Mouse (Mus musculus): ENCODE data around the gene Fbxo47. TPM values are rescaled to one million over a fixed set of nuclear protein-coding genes. Genes with fewer than 3 reads are reported as not detected.
"Not testable (repeated sequence)": the region's sequence is repeated elsewhere in the genome, so short reads cannot be mapped to it uniquely, and the experiment has no call there.

Fbxo47 gene
- polyA plus RNA-seq, 1 experiment from 2014 or later = 0.65 TPM

DNA sequence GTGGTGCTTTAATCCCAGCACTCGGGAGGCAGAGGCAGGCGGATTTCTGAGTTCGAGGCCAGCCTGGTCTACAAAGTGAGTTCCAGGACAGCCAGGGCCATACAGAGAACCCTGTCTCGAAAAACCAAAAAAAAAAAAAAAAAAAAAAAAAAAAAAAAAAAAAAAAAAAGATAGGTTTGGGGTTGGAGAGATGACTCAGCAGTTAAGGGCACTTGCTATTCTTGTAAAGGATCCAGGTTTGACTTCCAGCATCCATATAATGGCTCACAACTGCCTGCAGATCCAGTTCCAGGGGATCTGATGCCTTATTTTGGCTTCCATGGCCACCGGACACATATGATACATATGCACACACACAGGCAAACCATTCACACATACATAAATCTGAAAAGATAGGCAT, 11.6 kb downstream of the Fbxo47 start:
- H3K27me3 ChIP-seq (replicated peaks) = not testable (repeated sequence)
- whole genome bisulfite sequencing = 91% methylated on average over 5 of the region's 5 CpGs

DNA sequence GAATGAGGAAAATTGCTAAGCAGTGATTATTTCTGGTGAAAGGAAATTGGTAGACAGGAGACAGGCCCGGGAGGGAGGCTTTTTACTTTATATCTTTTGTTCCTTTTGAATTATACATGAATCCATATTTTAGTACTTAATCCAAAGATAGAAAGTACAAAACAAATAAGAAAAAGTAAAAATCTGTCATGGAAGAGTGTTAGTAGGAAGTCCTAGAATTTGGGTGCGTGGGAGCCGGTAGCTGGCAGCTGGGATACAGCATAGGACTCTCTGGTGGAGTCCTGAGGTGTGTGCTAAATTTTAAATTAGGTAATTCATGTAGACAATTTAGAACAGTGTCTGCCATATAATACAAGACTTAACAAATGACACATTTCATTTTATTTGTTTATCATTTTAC, 16.4 kb downstream of the Fbxo47 start:
- H3K36me3 ChIP-seq = no peaks in the 10 kb centered on the region
- no peaks in the 10 kb centered on the region for H3K27me3 ChIP-seq (replicated peaks)
- ATAC-seq = no peak
- H3K4me3 ChIP-seq (replicated peaks) = no peak overlapping the region
- no peak overlapping the region for H3K9ac ChIP-seq
- 84% methylated on average over 3 of the region's 3 CpGs for WGBS
- no peaks in the 10 kb centered on the region for H3K4me1 ChIP-seq (replicated peaks)
- no peak overlapping the region for H3K4me2 ChIP-seq (replicated peaks)
- H3K9me3 ChIP-seq = no peaks in the 10 kb centered on the region
- H3K27ac ChIP-seq = no peak overlapping the region

More for the DNA sequence above, 11.6 kb downstream of the Fbxo47 start:
- H3K36me3 ChIP-seq; H3K4me3 ChIP-seq (replicated peaks); H3K4me1 ChIP-seq (replicated peaks); H3K9ac ChIP-seq; H3K27ac ChIP-seq; H3K9me3 ChIP-seq; H3K4me2 ChIP-seq (replicated peaks); ATAC-seq: not testable (repeated sequence)

DNA sequence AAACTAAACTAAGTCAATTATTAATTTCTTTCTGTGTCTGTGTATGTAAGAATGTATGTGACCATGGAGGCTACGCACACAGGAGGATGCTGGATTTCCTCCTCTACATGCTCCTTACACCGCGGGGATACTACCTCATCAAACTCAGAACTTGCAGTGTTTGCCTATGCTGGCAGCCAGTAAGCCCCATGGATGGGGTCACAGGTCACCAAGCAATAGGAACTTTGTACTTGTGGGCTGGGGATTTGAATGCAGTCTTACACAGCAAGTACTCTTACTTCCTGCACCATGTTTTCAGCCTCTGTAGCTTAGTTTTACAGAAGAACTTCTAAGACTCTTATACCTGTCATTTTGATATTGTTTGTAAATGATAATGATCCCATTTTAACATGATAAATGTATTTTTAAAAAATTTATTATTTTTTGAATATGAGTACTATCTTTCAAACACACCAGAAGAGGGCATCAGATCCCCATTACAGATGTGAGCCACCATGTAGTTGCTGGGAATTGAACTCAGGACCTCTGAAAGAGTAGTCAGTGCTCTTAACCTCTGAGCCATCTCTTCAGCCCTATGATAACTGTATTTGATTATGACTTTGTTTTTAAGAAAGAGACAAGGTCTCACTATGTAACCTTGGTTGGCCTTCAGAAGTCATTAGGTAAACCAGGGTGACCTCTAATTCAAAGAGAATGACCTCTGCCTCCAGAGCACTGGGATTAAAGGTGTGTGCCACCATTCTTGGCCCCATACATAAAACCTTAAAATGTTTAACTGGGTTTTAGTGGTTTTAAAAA, 17.7 kb downstream of the Fbxo47 start:
- H3K27me3 ChIP-seq (replicated peaks) = no peaks in the 10 kb centered on the region
- no peaks in the 10 kb centered on the region for H3K36me3 ChIP-seq
- 0 out of 2 replicates have a peak, but pooled peaks have one; percentile 39 for ATAC-seq
- H3K4me1 ChIP-seq (replicated peaks) = no peaks in the 10 kb centered on the region
- 77% methylated on average over 3 of the region's 3 CpGs for WGBS
- H3K4me3 ChIP-seq (replicated peaks) = no peak overlapping the region
- no peak overlapping the region for H3K9ac ChIP-seq
- no peaks in the 10 kb centered on the region for H3K9me3 ChIP-seq
- H3K27ac ChIP-seq = no peak overlapping the region
- H3K4me2 ChIP-seq (replicated peaks) = no peak overlapping the region

DNA sequence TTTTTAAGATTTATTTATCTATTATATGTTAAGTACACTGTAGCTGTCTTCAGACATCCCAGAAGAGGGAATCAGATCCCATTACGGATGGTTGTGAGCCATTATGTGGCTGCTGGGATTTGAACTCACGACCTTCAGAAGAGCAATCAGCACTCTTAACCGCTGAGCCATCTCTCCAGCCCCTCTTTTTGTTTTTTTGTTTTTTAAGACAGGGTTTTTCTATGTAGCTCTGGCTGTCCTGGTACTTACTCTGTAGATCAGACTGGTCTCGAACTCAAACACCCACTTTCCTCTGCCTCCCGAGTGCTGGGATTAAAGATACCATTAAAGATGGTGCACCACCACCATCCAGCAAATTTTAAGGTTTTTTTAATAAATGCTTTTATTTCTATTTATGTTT, 18.5 kb downstream of the Fbxo47 start:
- ATAC-seq = no peak
- H3K27ac ChIP-seq = no peak overlapping the region
- 87% methylated on average over 5 of the region's 5 CpGs for WGBS
- H3K9ac ChIP-seq = no peak overlapping the region
- H3K4me1 ChIP-seq (replicated peaks) = no peaks in the 10 kb centered on the region
- H3K4me2 ChIP-seq (replicated peaks) = no peak overlapping the region
- no peaks in the 10 kb centered on the region for H3K9me3 ChIP-seq
- no peak overlapping the region for H3K4me3 ChIP-seq (replicated peaks)
- no peaks in the 10 kb centered on the region for H3K36me3 ChIP-seq
- H3K27me3 ChIP-seq (replicated peaks) = no peaks in the 10 kb centered on the region

DNA sequence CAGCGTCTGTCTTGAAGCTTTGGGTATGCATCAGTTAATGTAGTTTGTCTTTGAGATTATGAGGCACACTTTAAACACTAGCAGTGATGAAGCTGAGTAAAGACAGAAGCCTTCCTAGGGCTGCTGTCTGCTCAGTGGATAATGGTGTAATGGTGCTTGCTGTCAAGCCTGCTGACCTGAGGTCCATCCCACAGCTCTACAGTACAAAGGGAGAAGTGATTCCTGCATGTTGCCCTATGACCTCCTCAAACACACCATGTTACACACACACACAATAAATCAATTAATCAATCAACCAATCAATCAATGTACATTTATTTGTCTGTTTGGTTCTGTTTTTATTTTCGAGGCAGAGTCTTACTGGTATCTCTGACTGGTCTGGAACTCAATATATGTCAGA, 21.8 kb downstream of the Fbxo47 start:
- 45% methylated on average over 2 of the region's 2 CpGs for WGBS

DNA sequence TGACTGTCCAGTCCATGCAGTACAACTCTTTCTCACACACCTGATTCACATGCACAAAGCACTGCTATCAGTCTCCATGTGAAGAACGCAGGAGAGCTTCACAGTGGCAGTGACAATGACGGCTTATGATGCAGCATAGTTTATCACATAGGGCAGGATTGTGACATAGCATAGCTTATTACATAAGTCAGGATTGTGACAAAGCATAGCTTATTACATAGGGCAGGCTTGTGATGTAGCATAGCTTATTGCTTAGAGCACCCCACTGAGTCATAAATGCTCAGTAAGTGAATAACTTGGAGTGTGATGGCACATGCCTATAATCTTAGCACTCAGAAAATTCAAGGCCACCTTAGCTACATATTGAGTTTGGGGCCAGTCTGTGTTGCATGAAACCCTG, 28.5 kb downstream of the Fbxo47 start:
- 0 out of 2 replicates have a peak, but pooled peaks have one; percentile 53 for ATAC-seq
- Histone ChIP-seq H3K4me1 (replicated peaks) (no peaks in the 10 kb centered on the region), H3K4me2 (replicated peaks) (no peak overlapping the region), H3K27me3 (replicated peaks) (no peaks in the 10 kb centered on the region), H3K27ac (no peak overlapping the region), H3K4me3 (replicated peaks) (no peak overlapping the region), H3K36me3 (no peaks in the 10 kb centered on the region), H3K9me3 (no peaks in the 10 kb centered on the region), H3K9ac (no peak overlapping the region)
- 81% methylated on average over 2 of the region's 2 CpGs for WGBS

More for the DNA sequence above, 21.8 kb downstream of the Fbxo47 start:
- H3K9ac ChIP-seq = no peak overlapping the region
- H3K27me3 ChIP-seq (replicated peaks) = no peaks in the 10 kb centered on the region
- no peaks in the 10 kb centered on the region for H3K4me1 ChIP-seq (replicated peaks)
- H3K27ac ChIP-seq = no peak overlapping the region
- no peaks in the 10 kb centered on the region for H3K9me3 ChIP-seq
- no peak overlapping the region for H3K4me3 ChIP-seq (replicated peaks)
- ATAC-seq = no peak
- H3K4me2 ChIP-seq (replicated peaks) = no peak overlapping the region
- no peaks in the 10 kb centered on the region for H3K36me3 ChIP-seq

DNA sequence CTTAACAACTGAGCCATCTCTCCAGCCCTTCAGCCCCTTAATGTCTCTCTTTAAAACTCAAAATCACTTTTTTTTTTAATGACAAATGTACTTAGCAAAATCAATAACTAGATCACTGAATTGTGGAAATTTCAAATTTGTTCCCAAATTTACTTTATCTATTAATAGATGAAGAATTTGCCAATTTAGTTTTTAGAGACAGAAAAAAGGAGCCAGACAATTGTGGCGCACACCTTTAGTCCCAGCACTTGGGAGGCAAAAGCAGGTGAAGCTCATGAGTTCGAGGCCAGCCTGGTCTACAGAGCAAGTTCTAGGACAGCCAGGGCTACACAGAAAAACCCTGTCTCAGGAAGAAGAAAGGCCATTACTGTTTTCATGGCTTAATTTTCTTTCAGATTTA, 32.4 kb downstream of the Fbxo47 start:
- Histone ChIP-seq H3K27me3 (replicated peaks) (no peaks in the 10 kb centered on the region), H3K9ac (no peak overlapping the region), H3K27ac (no peak overlapping the region), H3K4me2 (replicated peaks) (no peak overlapping the region), H3K4me3 (replicated peaks) (no peak overlapping the region), H3K9me3 (no peaks in the 10 kb centered on the region), H3K4me1 (replicated peaks) (no peaks in the 10 kb centered on the region), H3K36me3 (no peaks in the 10 kb centered on the region)
- no peak for ATAC-seq
- WGBS = 89% methylated on average over 2 of the region's 2 CpGs

DNA sequence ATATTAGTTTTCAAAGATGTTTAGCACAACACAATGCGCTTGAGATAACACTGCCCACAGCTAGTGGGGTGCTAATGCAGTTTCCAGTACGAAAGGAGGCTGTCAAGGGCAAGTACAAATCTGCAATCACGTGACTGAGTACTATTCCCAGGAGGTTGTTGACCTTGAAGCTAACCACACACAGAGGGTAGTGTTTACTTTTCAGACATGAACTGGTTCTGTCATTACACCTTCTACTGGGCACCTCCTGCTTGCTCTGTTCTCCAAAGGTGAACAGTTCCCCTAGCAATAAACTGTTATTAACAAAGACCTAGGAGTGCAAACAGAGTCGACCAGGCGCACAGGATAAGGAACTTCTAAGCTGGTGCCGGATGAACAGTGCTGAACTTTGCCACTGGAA, 33.6 kb downstream of the Fbxo47 start:
- Histone ChIP-seq H3K9me3 (no peaks in the 10 kb centered on the region), H3K4me1 (replicated peaks) (no peaks in the 10 kb centered on the region), H3K36me3 (no peaks in the 10 kb centered on the region), H3K27ac (peak overlapping the region; percentile 15; the same call in 1 of the 2 replicates), H3K4me3 (replicated peaks) (no peak overlapping the region), H3K27me3 (replicated peaks) (no peaks in the 10 kb centered on the region), H3K4me2 (replicated peaks) (no peak overlapping the region), H3K9ac (no peak overlapping the region)
- WGBS = 26% methylated on average over 6 of the region's 6 CpGs
- peak; percentile 96 for ATAC-seq

DNA sequence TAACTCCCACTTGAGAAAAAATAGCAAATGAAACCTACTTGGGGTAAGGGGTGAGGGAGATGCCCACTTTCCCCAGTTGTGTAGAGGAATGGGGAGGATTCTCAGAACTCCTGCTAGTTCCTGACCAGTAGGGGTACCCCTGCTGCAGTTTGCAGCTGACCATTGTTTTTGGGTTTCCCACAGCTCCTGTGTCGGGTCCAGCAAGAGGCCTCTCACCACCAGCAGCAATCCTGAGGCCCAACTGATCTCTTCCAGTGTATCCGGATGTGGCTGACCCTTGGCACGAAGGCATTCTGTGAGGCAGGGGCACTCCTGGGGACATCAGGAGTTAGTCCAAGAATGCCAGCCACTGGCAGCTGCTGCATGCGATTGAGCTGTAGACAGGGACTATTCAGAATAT, 42.0 kb downstream of the Fbxo47 start:
- Histone ChIP-seq H3K4me3 (replicated peaks) (no peak overlapping the region), H3K4me2 (replicated peaks) (peak overlapping the region; percentile 68), H3K27me3 (replicated peaks) (no peaks in the 10 kb centered on the region), H3K4me1 (replicated peaks) (peaks cover 10% of the 10 kb centered on the region; the same call in 1 of the 2 replicates), H3K9ac (peak overlapping the region; percentile 8; the same call in 1 of the 2 replicates), H3K36me3 (0 out of 2 replicates have a peak, but pooled peaks cover 7% of the 10 kb centered on the region), H3K27ac (0 out of 2 replicates have a peak overlapping the region, but pooled peaks have one; percentile 37), H3K9me3 (no peaks in the 10 kb centered on the region)
- no peak for ATAC-seq
- WGBS = 56% methylated on average over 4 of the region's 4 CpGs

DNA sequence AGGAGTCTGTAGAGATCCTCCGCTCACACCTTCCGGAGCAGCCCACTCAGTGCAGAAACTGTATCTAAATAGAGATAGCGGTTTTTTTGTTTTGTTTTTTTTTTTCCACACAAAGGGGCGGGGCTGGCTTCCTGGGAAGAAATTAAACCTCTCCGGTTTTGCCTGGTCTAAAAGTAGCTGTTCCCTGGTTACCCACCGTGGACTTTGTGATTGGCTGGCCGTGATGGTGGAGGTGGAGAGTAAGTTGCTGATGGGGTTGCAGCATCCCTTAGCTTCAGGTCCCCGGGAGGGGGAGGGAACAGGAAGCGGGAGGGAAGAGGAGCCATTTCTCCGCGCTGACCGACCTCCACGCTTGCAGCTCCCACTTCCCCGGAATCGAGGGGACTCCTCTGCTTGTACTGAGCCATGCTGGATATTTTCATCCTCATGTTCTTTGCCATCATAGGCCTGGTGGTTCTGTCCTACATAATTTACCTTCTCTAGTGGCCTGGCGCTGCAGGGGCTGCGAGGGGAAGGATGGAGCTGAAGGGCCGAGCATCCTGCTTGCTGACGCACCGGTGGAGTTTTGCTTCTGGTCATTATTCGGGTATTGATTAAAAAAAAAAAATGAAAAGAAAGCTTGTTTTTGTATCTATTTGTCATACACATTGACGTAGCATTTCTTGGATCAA, 42.8 kb downstream of the Fbxo47 start:
- Histone ChIP-seq H3K36me3 (0 out of 2 replicates have a peak, but pooled peaks cover 13% of the 10 kb centered on the region), H3K27me3 (replicated peaks) (no peaks in the 10 kb centered on the region), H3K4me3 (replicated peaks) (peak overlapping the region; percentile 45), H3K4me2 (replicated peaks) (peak overlapping the region; percentile 68), H3K4me1 (replicated peaks) (peaks cover 10% of the 10 kb centered on the region; the same call in 1 of the 2 replicates), H3K9ac (peak overlapping the region; percentile 43), H3K9me3 (no peaks in the 10 kb centered on the region), H3K27ac (peak overlapping the region; percentile 73)
- WGBS = 4% methylated on average over 22 of the region's 22 CpGs
- peak; percentile 72 for ATAC-seq

DNA sequence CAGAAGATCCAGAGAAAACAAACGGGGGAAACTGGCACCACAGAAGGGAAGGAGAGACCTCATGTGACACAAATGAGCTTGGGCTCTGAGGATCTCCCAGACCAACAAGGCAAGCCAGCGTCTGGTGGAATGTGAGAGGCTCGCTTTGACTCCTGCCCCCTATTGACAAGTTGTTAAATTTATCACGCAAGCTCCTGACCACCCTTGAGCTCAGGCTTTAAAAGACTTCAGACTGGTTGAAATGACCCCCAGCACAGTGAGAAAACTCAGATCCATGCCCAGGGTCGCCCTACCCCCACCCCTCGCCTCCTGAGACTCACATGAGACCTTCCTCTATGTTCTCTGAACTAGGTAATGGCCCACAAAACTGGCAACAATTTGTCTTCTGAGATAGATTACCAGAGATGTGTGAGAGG, 43.4 kb downstream of the Fbxo47 start, which contains the start of gene B230217C12Rik:
Gene B230217C12Rik (plus strand): TSS at position 242 of the 416 bp plus-strand sequence.
- Histone ChIP-seq H3K36me3 (0 out of 2 replicates have a peak, but pooled peaks cover 16% of the 10 kb centered on the region), H3K27me3 (replicated peaks) (no peaks in the 10 kb centered on the region), H3K4me1 (replicated peaks) (peaks cover 10% of the 10 kb centered on the region; the same call in 1 of the 2 replicates), H3K9ac (peak within 1 kb of the TSS; percentile 43), H3K4me3 (replicated peaks) (peak within 1 kb of the TSS; percentile 45), H3K4me2 (replicated peaks) (peak within 1 kb of the TSS; percentile 68), H3K9me3 (no peaks in the 10 kb centered on the region), H3K27ac (peak within 1 kb of the TSS; percentile 73)
- ATAC-seq = peak; percentile 34; the same call in 1 of the 2 replicates
- 3% methylated on average over 6 of the region's 6 CpGs for WGBS

DNA sequence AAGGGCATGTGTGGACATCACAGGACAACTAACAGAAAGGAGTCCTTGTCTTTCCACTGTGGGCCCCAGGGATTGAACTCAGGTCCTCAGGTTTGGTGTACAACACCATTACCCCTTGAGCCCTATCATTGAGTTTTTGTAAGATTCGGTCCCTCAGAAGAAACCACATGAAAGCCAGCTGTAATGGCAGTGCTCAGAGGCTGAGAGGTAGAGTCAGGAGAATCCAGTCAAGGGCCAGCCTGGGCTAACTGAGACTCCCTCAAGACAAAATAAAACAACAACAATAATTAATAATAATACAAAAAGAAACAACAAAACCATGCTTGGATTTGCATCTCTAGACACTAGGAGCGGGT, 43.8 kb downstream of the Fbxo47 start:
- Histone ChIP-seq H3K9me3 (no peaks in the 10 kb centered on the region), H3K27ac (peak overlapping the region; percentile 59), H3K27me3 (replicated peaks) (no peaks in the 10 kb centered on the region), H3K4me1 (replicated peaks) (peaks cover 10% of the 10 kb centered on the region; the same call in 1 of the 2 replicates), H3K9ac (no peak overlapping the region), H3K36me3 (0 out of 2 replicates have a peak, but pooled peaks cover 19% of the 10 kb centered on the region), H3K4me2 (replicated peaks) (peak overlapping the region; percentile 68; the same call in 1 of the 2 replicates), H3K4me3 (replicated peaks) (no peak overlapping the region)
- WGBS = 70% methylated on average over 2 of the region's 2 CpGs
- ATAC-seq = no peak
